Mouse (Mus musculus): Measurements from ENCODE around the gene Pla2g3. TPM values are rescaled to one million over a fixed set of nuclear protein-coding genes. Genes with fewer than 3 reads are reported as not detected.

The Pla2g3 gene
- total and polyA plus RNA-seq, 2 experiments from 2014 or later = 18.5 to 30.4 TPM

DNA sequence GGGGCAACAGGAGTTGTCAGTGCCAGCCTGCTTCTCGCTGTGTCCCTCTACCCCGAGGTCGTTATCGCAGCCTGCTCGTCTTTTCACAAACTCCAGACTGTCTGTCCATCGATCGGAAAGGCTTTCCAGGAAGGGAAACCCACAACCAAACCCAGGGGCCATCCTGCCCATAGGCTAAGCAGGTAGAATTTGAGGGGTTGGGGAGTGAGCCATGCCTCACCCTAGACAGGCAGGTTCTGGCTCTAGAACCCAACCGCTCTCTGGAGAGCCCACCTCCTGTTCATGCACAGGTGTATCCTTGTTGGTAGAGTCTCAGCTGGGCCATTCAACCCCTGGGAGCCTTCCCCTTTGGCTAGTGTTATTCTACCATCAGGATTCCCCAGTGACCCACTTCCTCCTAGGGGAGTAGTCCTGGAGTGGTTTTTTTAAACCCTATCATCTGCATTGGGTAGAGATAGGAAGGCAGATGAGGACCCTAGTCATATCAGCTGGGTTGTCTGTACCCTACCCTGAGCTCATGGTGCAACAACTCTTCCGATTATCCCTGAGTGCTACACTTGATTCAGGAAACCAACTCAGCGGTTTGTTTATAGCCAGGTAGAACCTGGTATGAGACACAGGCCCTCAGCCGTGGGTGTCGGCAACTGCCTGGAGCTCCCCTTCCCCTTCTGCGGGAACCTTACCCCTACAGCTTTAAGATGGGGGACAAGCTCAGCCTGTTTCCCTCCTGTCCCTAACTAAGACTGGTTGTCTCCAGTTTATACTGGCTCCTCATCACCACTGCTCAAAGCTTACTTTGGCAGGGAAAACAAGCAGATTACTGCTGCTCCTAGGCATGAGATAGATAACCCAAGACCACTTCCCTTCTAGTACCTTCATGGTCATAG lies 30.0 kb downstream of the Pla2g3 start:
- no peak for TF ChIP-seq CTCF (IDR thresholded peaks at IDR 0.05; ENCODE audit: low read depth)
- no peaks in the 10 kb centered on the region for H3K9me3 ChIP-seq (ENCODE audit: low read length)
- H3K9ac ChIP-seq (replicated peaks; ENCODE audit: low read length) = no peak overlapping the region; the same call in 1 of the 2 replicates
- peak overlapping the region; percentile 28; the same call in 1 of the 2 replicates for H3K4me3 ChIP-seq (ENCODE audit: low read length)
- peaks cover 15% of the 10 kb centered on the region; the same call in 1 of the 2 replicates for H3K4me1 ChIP-seq (ENCODE audit: insufficient read depth, low read length)
- H3K36me3 ChIP-seq (ENCODE audit: insufficient read depth, low read length) = 0 out of 2 replicates have a peak, but pooled peaks cover 6% of the 10 kb centered on the region
- no peaks in the 10 kb centered on the region for H3K27me3 ChIP-seq (ENCODE audit: insufficient read depth, low read length)
- ATAC-seq (no peak), DNase-seq (ENCODE audit: low spot score) (no peak)
- peak overlapping the region; percentile 60 for H3K4me2 ChIP-seq (ENCODE audit: low read depth, low read length)
- no peak overlapping the region for H3K27ac ChIP-seq
- WGBS = 61% methylated on average over 13 of the region's 13 CpGs

- ATAC-seq = no peak
- TF ChIP-seq CTCF (IDR thresholded peaks at IDR 0.05; ENCODE audit: low read depth) = no peak
- H3K4me2 ChIP-seq (ENCODE audit: low read depth, low read length) = no peak overlapping the region
- H3K27me3 ChIP-seq (ENCODE audit: insufficient read depth, low read length) = no peaks in the 10 kb centered on the region
- WGBS = 80% methylated on average over 4 of the region's 4 CpGs
- H3K27ac ChIP-seq = no peak overlapping the region
- 0 out of 2 replicates have a peak, but pooled peaks cover 6% of the 10 kb centered on the region for H3K36me3 ChIP-seq (ENCODE audit: insufficient read depth, low read length)
- peaks cover 12% of the 10 kb centered on the region; the same call in 1 of the 2 replicates for H3K4me1 ChIP-seq (ENCODE audit: insufficient read depth, low read length)
- no peak overlapping the region for H3K4me3 ChIP-seq (ENCODE audit: low read length)
- no peak for DNase-seq (ENCODE audit: low spot score)
- no peak overlapping the region for H3K9ac ChIP-seq (replicated peaks; ENCODE audit: low read length)
- no peaks in the 10 kb centered on the region for H3K9me3 ChIP-seq (ENCODE audit: low read length)
Observed at GRCm38 (mm10) chr11:3519051-3519726, 31.1 kb downstream of the Pla2g3 start.

DNA sequence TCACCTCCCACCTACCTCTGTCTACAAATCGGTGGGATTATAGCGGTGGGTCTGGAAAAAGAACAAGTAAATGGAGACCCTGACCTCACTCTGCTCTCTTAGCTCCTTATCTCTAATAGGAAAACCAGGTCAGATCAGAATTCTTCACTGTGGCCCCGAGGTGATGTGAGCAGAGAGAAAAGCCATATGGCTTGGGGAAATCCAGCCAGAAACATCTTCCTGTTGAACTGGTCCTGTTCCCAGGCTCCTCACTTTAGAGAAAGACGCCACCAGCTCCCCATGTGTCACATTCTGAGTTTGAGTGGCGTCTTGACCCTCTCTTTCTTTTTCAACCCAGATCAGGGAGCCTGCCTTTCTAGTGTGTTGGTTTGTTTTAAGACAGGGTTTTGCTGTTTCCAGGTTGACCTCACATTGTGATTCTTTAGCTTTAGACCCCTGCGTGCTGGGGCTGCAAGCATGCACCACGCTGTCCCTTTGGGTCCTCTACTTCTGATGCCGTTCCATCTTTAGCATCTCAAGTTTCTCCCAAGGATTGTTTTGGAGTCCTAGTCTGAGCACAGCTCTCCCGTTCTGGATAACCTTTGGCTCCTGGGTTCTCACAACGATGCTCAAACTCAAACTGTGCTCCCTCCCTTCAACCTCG lies 31.8 kb downstream of the Pla2g3 start:
- Histone ChIP-seq H3K36me3 (ENCODE audit: insufficient read depth, low read length) (0 out of 2 replicates have a peak, but pooled peaks cover 6% of the 10 kb centered on the region), H3K27ac (no peak overlapping the region), H3K27me3 (ENCODE audit: insufficient read depth, low read length) (no peaks in the 10 kb centered on the region), H3K4me2 (ENCODE audit: low read depth, low read length) (no peak overlapping the region), H3K4me1 (ENCODE audit: insufficient read depth, low read length) (peaks cover 10% of the 10 kb centered on the region; the same call in 1 of the 2 replicates), H3K4me3 (ENCODE audit: low read length) (no peak overlapping the region), H3K9ac (replicated peaks; ENCODE audit: low read length) (no peak overlapping the region), H3K9me3 (ENCODE audit: low read length) (no peaks in the 10 kb centered on the region)
- WGBS = 80% methylated on average over 11 of the region's 11 CpGs
- DNase-seq (ENCODE audit: low spot score) (no peak), ATAC-seq (no peak)
- no peak for TF ChIP-seq CTCF (IDR thresholded peaks at IDR 0.05; ENCODE audit: low read depth)

- ATAC-seq = no peak
- no peaks in the 10 kb centered on the region for H3K27me3 ChIP-seq (ENCODE audit: insufficient read depth, low read length)
- no peak for DNase-seq (ENCODE audit: low spot score)
- no peak for TF ChIP-seq CTCF (IDR thresholded peaks at IDR 0.05; ENCODE audit: low read depth)
- H3K4me1 ChIP-seq (ENCODE audit: insufficient read depth, low read length) = peaks cover 10% of the 10 kb centered on the region; the same call in 1 of the 2 replicates
- no peak overlapping the region for H3K4me2 ChIP-seq (ENCODE audit: low read depth, low read length)
- 0 out of 2 replicates have a peak, but pooled peaks cover 6% of the 10 kb centered on the region for H3K36me3 ChIP-seq (ENCODE audit: insufficient read depth, low read length)
- H3K27ac ChIP-seq = no peak overlapping the region
- H3K9ac ChIP-seq (replicated peaks; ENCODE audit: low read length) = no peak overlapping the region
- WGBS = 75% methylated on average over 14 of the region's 14 CpGs
- H3K9me3 ChIP-seq (ENCODE audit: low read length) = no peaks in the 10 kb centered on the region
- no peak overlapping the region for H3K4me3 ChIP-seq (ENCODE audit: low read length)
Observed at GRCm38 (mm10) chr11:3520919-3521318, 32.8 kb downstream of the Pla2g3 start.

DNA sequence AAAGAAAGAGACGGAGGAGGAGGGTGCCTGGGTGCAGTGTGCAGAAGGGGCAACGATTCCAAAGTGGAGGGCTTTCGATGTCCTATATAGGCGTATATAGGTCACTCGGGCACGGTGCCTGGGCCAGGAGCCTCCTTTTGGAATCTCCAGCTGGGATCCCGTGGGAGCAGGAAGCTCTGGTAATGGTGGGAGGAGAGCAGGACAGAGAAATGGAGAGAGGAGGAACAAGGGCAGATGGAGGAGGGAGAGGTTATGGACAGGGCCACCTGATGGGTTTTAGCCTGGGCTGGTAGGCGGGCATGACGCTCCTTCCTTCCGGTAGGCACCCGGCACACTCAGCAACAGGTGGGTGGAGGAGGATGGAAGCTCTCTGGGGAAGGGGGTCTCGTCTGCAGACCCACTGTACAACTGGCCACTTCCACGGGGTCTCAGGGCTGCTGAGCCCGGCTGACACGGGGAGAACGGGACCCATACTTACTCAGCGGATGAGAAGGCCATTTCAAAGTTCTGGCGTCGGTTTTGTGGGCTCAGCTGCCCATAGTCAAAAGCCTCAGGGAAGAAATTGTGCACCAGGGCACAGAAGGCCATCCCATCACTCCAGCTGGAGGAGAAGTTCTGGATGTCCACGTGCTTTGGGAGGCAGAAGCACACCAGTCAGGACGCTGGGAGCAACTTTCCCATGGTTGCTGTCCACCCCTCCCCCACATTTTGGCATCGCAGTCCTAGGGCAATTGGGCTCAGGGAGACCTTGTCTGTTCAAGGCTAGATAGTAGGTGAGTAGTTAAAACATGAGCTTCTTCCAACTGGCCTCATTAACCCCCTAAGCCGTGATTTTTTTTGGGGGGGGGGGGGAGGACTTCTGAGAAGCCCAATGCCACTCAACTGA lies 33.5 kb downstream of the Pla2g3 start:
- H3K4me1 ChIP-seq (ENCODE audit: insufficient read depth, low read length) = peaks cover 8% of the 10 kb centered on the region; the same call in 1 of the 2 replicates
- H3K27ac ChIP-seq = no peak overlapping the region
- ATAC-seq (no peak), DNase-seq (ENCODE audit: low spot score) (no peak)
- H3K36me3 ChIP-seq (ENCODE audit: insufficient read depth, low read length) = 0 out of 2 replicates have a peak, but pooled peaks cover 6% of the 10 kb centered on the region
- H3K27me3 ChIP-seq (ENCODE audit: insufficient read depth, low read length) = no peaks in the 10 kb centered on the region
- H3K4me3 ChIP-seq (ENCODE audit: low read length) = no peak overlapping the region
- 84% methylated on average over 23 of the region's 23 CpGs for whole genome bisulfite sequencing
- no peak overlapping the region for H3K4me2 ChIP-seq (ENCODE audit: low read depth, low read length)
- H3K9ac ChIP-seq (replicated peaks; ENCODE audit: low read length) = no peak overlapping the region
- no peaks in the 10 kb centered on the region for H3K9me3 ChIP-seq (ENCODE audit: low read length)
- no peak for TF ChIP-seq CTCF (IDR thresholded peaks at IDR 0.05; ENCODE audit: low read depth)
